Mouse (Mus musculus): ENCODE measurements at regions not wholly inside any gene's neighbourhood (a gene's known extent, or its start where the extent isn't known, plus 50 kb on each side); places are given as distances from the start of the nearest gene placed in this dataset.

GRCm38 (mm10) chrX:11728481-11728880 is 400.9 kb downstream of the H2al1j start:
- TF ChIP-seq POLR2A (IDR thresholded peaks at IDR 0.05; ENCODE audit: extremely low read depth, insufficient read depth, low read length): no peak
- no peak for TF ChIP-seq CTCF (IDR thresholded peaks at IDR 0.05; ENCODE audit: low read depth, low read length)
